Mouse (Mus musculus) MEL (cell line): ENCODE measurements around the gene Rasgef1b. TPM values are rescaled to one million over a fixed set of nuclear protein-coding genes. Genes with fewer than 3 reads are reported as not detected.

ENCODE experiments used
- DNase-seq: peaks from one replicate; pipeline ENCODE4 v3.0.0; 2011; ENCODE audit warnings: low read depth, low spot score
- H3K27ac ChIP-seq: 2 replicates; pipeline ENCODE4 v1.5.1; 2012; ENCODE audit warnings: low read depth, mild to moderate bottlenecking, control low read depth, low read length, moderate library complexity; ENCODE audit not compliant: control insufficient read depth
- H3K27me3 ChIP-seq, 2 experiments: fragments of 150-350 bp in 1 of 2; sonication (generic) in 1 of 2; 2 replicates each; pipeline ENCODE4 v1.6.1; 2012; ENCODE audit warnings: low read length in 2 of 2, mild to moderate bottlenecking in 2 of 2, improper control_type of control experiment in 1 of 2, moderate library complexity in 1 of 2; ENCODE audit not compliant: insufficient read depth in 2 of 2, control insufficient read depth in 1 of 2
- H3K36me3 ChIP-seq, 2 experiments: 2 replicates each; pipeline ENCODE4 v1.6.1; 2012 to 2014; ENCODE audit warnings: low read length in 2 of 2, improper control_type of control experiment in 1 of 2, inconsistent platforms in 1 of 2, mild to moderate bottlenecking in 1 of 2; ENCODE audit not compliant: insufficient read depth in 2 of 2, control insufficient read depth in 1 of 2
- H3K4me1 ChIP-seq, 2 experiments: fragments of 150-350 bp in 1 of 2; sonication (generic) in 1 of 2; 2 replicates each; pipeline ENCODE4 v1.6.1; 2012; ENCODE audit warnings: low read length in 2 of 2, improper control_type of control experiment in 1 of 2, mild to moderate bottlenecking in 1 of 2; ENCODE audit not compliant: insufficient read depth in 2 of 2, control insufficient read depth in 1 of 2
- H3K4me3 ChIP-seq, 2 experiments: fragments of 150-350 bp in 1 of 2; sonication (generic) in 1 of 2; 2 replicates each; pipeline ENCODE4 v1.5.1; 2012; ENCODE audit warnings: low read depth in 2 of 2, low read length in 2 of 2, mild to moderate bottlenecking in 2 of 2, moderate library complexity in 2 of 2, control low read depth in 1 of 2, improper control_type of control experiment in 1 of 2; ENCODE audit not compliant: control insufficient read depth in 1 of 2, insufficient read depth in 1 of 2
- H3K79me2 ChIP-seq: 2 replicates; pipeline ENCODE4 v1.6.1; 2012; ENCODE audit warnings: mild to moderate bottlenecking, low read length, moderate library complexity; ENCODE audit not compliant: control insufficient read depth, poor library complexity, insufficient read depth
- H3K9ac ChIP-seq: 2 replicates; pipeline ENCODE4 v1.6.1; 2012; ENCODE audit warnings: low read depth, mild to moderate bottlenecking, control low read depth, low read length, moderate library complexity; ENCODE audit not compliant: control insufficient read depth, poor library complexity, severe bottlenecking
- H3K9me3 ChIP-seq: fragments of 150-350 bp; sonication (generic); replicated peaks from 2 replicates; pipeline ENCODE4 v1.6.1; 2012; ENCODE audit warnings: mild to moderate bottlenecking, low read length, improper control_type of control experiment, moderate library complexity; ENCODE audit not compliant: insufficient read depth
- CTCF ChIP-seq, 3 experiments: IDR thresholded peaks in 2 of 3; conservative IDR thresholded peaks in 1 of 3; 2 replicates each; pipeline ENCODE4 v1.5.1; 2011 to 2012; ENCODE audit warnings: low read length in 3 of 3, low read depth in 2 of 3, mild to moderate bottlenecking in 2 of 3, improper control_type of control experiment in 1 of 3, inconsistent platforms in 1 of 3, mixed read lengths in 1 of 3, moderate library complexity in 1 of 3; ENCODE audit not compliant: control insufficient read depth in 1 of 3, insufficient read depth in 1 of 3, poor library complexity in 1 of 3, severe bottlenecking in 1 of 3
- ELF1 ChIP-seq: IDR thresholded peaks from 2 replicates; pipeline ENCODE4 v1.6.1; 2014; ENCODE audit warnings: low read depth, mild to moderate bottlenecking, inconsistent platforms, low read length, improper control_type of control experiment, moderate library complexity
- EP300 ChIP-seq, 2 experiments: IDR thresholded peaks; 2 replicates each; pipeline ENCODE4 v1.6.1; 2011; ENCODE audit warnings: improper control_type of control experiment in 2 of 2, low read length in 2 of 2, low read depth in 1 of 2, mild to moderate bottlenecking in 1 of 2
- GABPA ChIP-seq: IDR thresholded peaks from 2 replicates; pipeline ENCODE4 v1.6.1; 2012; ENCODE audit warnings: low read depth, mild to moderate bottlenecking, inconsistent platforms, low read length, improper control_type of control experiment, moderate library complexity
- HCFC1 ChIP-seq: IDR thresholded peaks from 2 replicates; pipeline ENCODE4 v1.6.1; 2012; ENCODE audit warnings: low read depth, mild to moderate bottlenecking, inconsistent platforms, low read length, improper control_type of control experiment, moderate library complexity
- MAFK ChIP-seq: IDR thresholded peaks from 2 replicates; pipeline ENCODE4 v1.6.1; 2011; ENCODE audit warnings: low read depth, mild to moderate bottlenecking, low read length, improper control_type of control experiment, borderline replicate concordance
- MAX ChIP-seq: IDR thresholded peaks from 2 replicates; pipeline ENCODE4 v1.6.1; 2011; ENCODE audit warnings: low read length, improper control_type of control experiment
- MEF2A ChIP-seq: IDR thresholded peaks from 2 replicates; pipeline ENCODE4 v1.6.1; 2014; ENCODE audit warnings: low read depth, mild to moderate bottlenecking, inconsistent platforms, low read length, improper control_type of control experiment; ENCODE audit not compliant: poor library complexity, insufficient replicate concordance, severe bottlenecking; ENCODE audit errors: extremely low read depth
- MYC ChIP-seq: IDR thresholded peaks from 2 replicates; pipeline ENCODE4 v1.6.1; 2011; ENCODE audit warnings: low read depth, mild to moderate bottlenecking, low read length, improper control_type of control experiment, moderate library complexity
- NRF1 ChIP-seq: IDR thresholded peaks from 2 replicates; pipeline ENCODE4 v1.6.1; 2014; ENCODE audit warnings: low read depth, mild to moderate bottlenecking, inconsistent platforms, low read length, improper control_type of control experiment, moderate library complexity; ENCODE audit not compliant: poor library complexity, insufficient read depth, severe bottlenecking
- POLR2A ChIP-seq, 2 experiments: IDR thresholded peaks; 2 replicates each; pipeline ENCODE4 v1.6.1; 2011 to 2012; ENCODE audit warnings: low read length in 2 of 2, mild to moderate bottlenecking in 2 of 2, control low read depth in 1 of 2, improper control_type of control experiment in 1 of 2, low read depth in 1 of 2, moderate library complexity in 1 of 2; ENCODE audit not compliant: control insufficient read depth in 1 of 2, insufficient read depth in 1 of 2, poor library complexity in 1 of 2
- POLR2AphosphoS2 ChIP-seq: IDR thresholded peaks from 2 replicates; pipeline ENCODE4 v1.6.1; 2011; ENCODE audit warnings: low read length, improper control_type of control experiment
- RCOR1 ChIP-seq: IDR thresholded peaks from 2 replicates; pipeline ENCODE4 v1.6.1; 2012; ENCODE audit warnings: low read depth, mild to moderate bottlenecking, inconsistent platforms, low read length, improper control_type of control experiment
- SIN3A ChIP-seq: IDR thresholded peaks from 2 replicates; pipeline ENCODE4 v1.6.1; 2012; ENCODE audit warnings: low read length, improper control_type of control experiment, inconsistent platforms
- TAL1 ChIP-seq: IDR thresholded peaks from 2 replicates; pipeline ENCODE4 v1.6.1; 2012; ENCODE audit warnings: mild to moderate bottlenecking, inconsistent platforms, low read length, moderate library complexity, mixed read lengths
- TBP ChIP-seq: IDR thresholded peaks from 2 replicates; pipeline ENCODE4 v1.8.0; 2011; ENCODE audit warnings: low read depth, low read length, improper control_type of control experiment
- ZC3H11A ChIP-seq: IDR thresholded peaks from 2 replicates; pipeline ENCODE4 v1.6.1; 2012; ENCODE audit warnings: low read depth, mild to moderate bottlenecking, inconsistent platforms, low read length, improper control_type of control experiment
- ZKSCAN1 ChIP-seq: IDR thresholded peaks from 2 replicates; pipeline ENCODE4 v1.6.1; 2012; ENCODE audit warnings: low read depth, mild to moderate bottlenecking, inconsistent platforms, low read length, improper control_type of control experiment, moderate library complexity
- ZMIZ1 ChIP-seq: IDR thresholded peaks from 2 replicates; pipeline ENCODE4 v1.6.1; 2012; ENCODE audit warnings: low read depth, mild to moderate bottlenecking, inconsistent platforms, low read length, improper control_type of control experiment, moderate library complexity
- ZNF384 ChIP-seq: IDR thresholded peaks from 2 replicates; pipeline ENCODE4 v1.6.1; 2012; ENCODE audit warnings: low read depth, mild to moderate bottlenecking, inconsistent platforms, low read length, improper control_type of control experiment
- polyA plus RNA-seq, 2 experiments: library from polyadenylated mRNA; stranded (reverse) in 1 of 2; unstranded in 1 of 2; fragments of >175 nt in 1 of 2; fragments of >200 nt in 1 of 2; gene quantifications; 2 replicates each; pipeline versions ENCODE4 v1.2.1 to v1.2.4; 2012; ENCODE audit warnings: low replicate concordance in 2 of 2, low read depth in 1 of 2; ENCODE audit not compliant: insufficient read length in 2 of 2, insufficient read depth in 1 of 2, missing spikeins in 1 of 2
- total RNA-seq: library from RNA; depleted of rRNA; stranded (reverse); fragments of 300-350 nt; gene quantifications from 2 replicates; pipeline ENCODE4 v1.2.3, GENCODE M21; 2012

The Rasgef1b gene
- total and polyA plus RNA-seq, 3 experiments = not detected

- Histone ChIP-seq H3K27ac (no peak overlapping the region), H3K79me2 (no peaks in the 10 kb centered on the region), H3K4me1 (no peaks in the 10 kb centered on the region), H3K36me3 (no peaks in the 10 kb centered on the region), H3K4me3 (no peak overlapping the region), H3K9ac (no peak overlapping the region), H3K27me3 (no peaks in the 10 kb centered on the region), H3K9me3 (no peaks in the 10 kb centered on the region)
- DNase-seq = no peak
- TF ChIP-seq POLR2A (IDR thresholded peaks at IDR 0.05; ENCODE audit: control insufficient read depth in 1 of 2, insufficient read depth in 1 of 2, low read depth in 1 of 2, low read length in 2 of 2, poor library complexity in 1 of 2) = no peak
Measured at GRCm38 (mm10) chr5:99195436-99195835, 533.4 kb downstream of the Rasgef1b start.

GRCm38 (mm10) chr5:99190941-99191800 is 537.7 kb downstream of the Rasgef1b start:
- H3K36me3 ChIP-seq = no peaks in the 10 kb centered on the region
- TF ChIP-seq RCOR1 = no peak
- H3K27ac ChIP-seq = no peak overlapping the region
- H3K9ac ChIP-seq = no peak overlapping the region
- no peaks in the 10 kb centered on the region for H3K27me3 ChIP-seq
- DNase-seq = no peak
- no peaks in the 10 kb centered on the region for H3K9me3 ChIP-seq
- H3K4me1 ChIP-seq = no peaks in the 10 kb centered on the region
- H3K79me2 ChIP-seq = no peaks in the 10 kb centered on the region
- H3K4me3 ChIP-seq = no peak overlapping the region

GRCm38 (mm10) chr5:99183637-99184036 is 545.2 kb downstream of the Rasgef1b start:
- no peaks in the 10 kb centered on the region for H3K27me3 ChIP-seq
- H3K79me2 ChIP-seq = no peaks in the 10 kb centered on the region
- no peak overlapping the region for H3K9ac ChIP-seq
- no peaks in the 10 kb centered on the region for H3K9me3 ChIP-seq
- TF ChIP-seq ZKSCAN1 (no peak), HCFC1 (no peak), GABPA (no peak), MEF2A (no peak), ELF1 (no peak), MAFK (no peak), POLR2A (IDR thresholded peaks at IDR 0.05; ENCODE audit: control insufficient read depth in 1 of 2, insufficient read depth in 1 of 2, low read depth in 1 of 2, low read length in 2 of 2, poor library complexity in 1 of 2) (no peak), MAX (no peak), RCOR1 (no peak), MYC (no peak), POLR2AphosphoS2 (no peak), SIN3A (no peak), CTCF (IDR thresholded peaks at IDR 0.05 in 2 of 3, conservative IDR thresholded peaks at IDR 0.05 in 1 of 3; ENCODE audit: control insufficient read depth in 1 of 3, insufficient read depth in 1 of 3, low read depth in 2 of 3, low read length in 3 of 3, poor library complexity in 1 of 3, severe bottlenecking in 1 of 3) (no peak), EP300 (IDR thresholded peaks at IDR 0.05; ENCODE audit: low read depth in 1 of 2, low read length in 2 of 2) (no peak), ZC3H11A (no peak), NRF1 (no peak), ZMIZ1 (no peak), TBP (no peak), ZNF384 (no peak), TAL1 (no peak)
- no peaks in the 10 kb centered on the region for H3K36me3 ChIP-seq
- no peak overlapping the region for H3K27ac ChIP-seq
- no peaks in the 10 kb centered on the region for H3K4me1 ChIP-seq
- DNase-seq = no peak
- no peak overlapping the region for H3K4me3 ChIP-seq
